Mouse (Mus musculus): ENCODE measurements around the gene Ccdc134.

- TF ChIP-seq CTCF (IDR thresholded peaks at IDR 0.05; ENCODE audit: low read depth, low read length) (no peak), POLR2A (IDR thresholded peaks at IDR 0.05; ENCODE audit: borderline replicate concordance, low read depth, low read length) (no peak)
Measured at GRCm38 (mm10) chr15:82177743-82178290, 50.1 kb downstream of the Ccdc134 start.

Measured in bone marrow macrophage, adult 2 months (primary cell).